Mouse (Mus musculus) large intestine, adult 2 months (tissue): ENCODE data around the gene Sh3kbp1. TPM values are rescaled to one million over a fixed set of nuclear protein-coding genes. Genes with fewer than 3 reads are reported as not detected.
A peak's percentile ranks its signal among the peaks of the same experiment; 100 is the strongest.

Experiments used
- DNase-seq: peaks from one replicate; pipeline ENCODE4 v3.0.0-alpha.2; 2012; ENCODE audit warnings: low read depth, low spot score
- WGBS: fragments of 180-500 bp; shearing (Covaris S2); methylation state at CpG from one replicate; pipeline ENCODE4 v1.1.7; 2018; 5-methylcytosine and 5-hydroxymethylcytosine counted together
- polyA plus RNA-seq: library from polyadenylated mRNA; depleted of rRNA; stranded (reverse); fragments of >200 nt; gene quantifications from 2 replicates; pipeline ENCODE4 v1.2.3, GENCODE M21; 2012

The Sh3kbp1 gene
- polyA plus RNA-seq, 1 experiment = 6.9 TPM

- DNase-seq = no peak
- WGBS = 92% methylated on average over 3 of the region's 3 CpGs
Observed at GRCm38 (mm10) chrX:159903421-159903820, 276.3 kb downstream of the Sh3kbp1 start.

- no peak for DNase-seq
- 93% methylated on average over 1 of the region's 1 CpGs for WGBS
Observed at GRCm38 (mm10) chrX:159907703-159908102, 280.6 kb downstream of the Sh3kbp1 start.

DNA sequence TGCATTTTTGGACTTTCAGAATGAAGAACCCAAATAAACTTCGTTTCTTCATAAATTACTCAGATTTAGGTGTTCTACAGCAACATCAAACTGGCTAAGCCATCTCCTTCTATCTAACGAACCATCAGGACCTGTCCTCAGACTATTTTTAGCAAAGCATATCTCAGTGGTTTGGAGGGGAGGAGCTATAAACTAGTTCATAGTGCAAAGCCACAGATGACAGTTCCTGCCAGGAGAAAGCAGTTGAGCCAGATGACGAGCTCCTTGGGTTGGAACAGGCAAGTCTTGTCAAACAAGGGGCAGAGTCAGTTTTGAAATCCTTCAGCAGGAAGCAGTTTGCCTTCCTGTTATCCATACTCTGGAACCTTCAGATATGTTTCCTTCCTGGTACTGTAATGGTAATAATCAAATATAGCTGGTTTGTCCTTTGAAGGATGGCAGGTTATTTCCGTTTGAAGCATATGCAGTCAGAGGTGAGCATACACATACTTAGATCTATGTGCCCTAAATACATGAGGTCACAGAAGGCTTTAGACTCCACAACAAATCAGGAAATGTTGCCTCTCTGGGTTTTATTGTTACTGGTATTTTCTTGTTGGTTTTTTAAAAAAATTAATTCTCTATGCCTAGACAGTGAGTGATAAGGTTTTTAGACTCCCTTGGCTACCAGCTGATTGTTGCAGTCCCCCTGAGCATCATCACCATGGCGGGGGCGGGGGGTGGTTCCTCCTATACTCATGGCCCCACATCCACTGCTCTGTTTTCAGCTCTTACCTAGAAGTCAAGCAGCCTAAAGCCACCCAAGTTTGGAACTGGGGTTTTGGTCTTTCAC is 282.6 kb downstream of the Sh3kbp1 start:
- no peak for DNase-seq
- WGBS = 53% methylated on average over 6 of the region's 6 CpGs

DNA sequence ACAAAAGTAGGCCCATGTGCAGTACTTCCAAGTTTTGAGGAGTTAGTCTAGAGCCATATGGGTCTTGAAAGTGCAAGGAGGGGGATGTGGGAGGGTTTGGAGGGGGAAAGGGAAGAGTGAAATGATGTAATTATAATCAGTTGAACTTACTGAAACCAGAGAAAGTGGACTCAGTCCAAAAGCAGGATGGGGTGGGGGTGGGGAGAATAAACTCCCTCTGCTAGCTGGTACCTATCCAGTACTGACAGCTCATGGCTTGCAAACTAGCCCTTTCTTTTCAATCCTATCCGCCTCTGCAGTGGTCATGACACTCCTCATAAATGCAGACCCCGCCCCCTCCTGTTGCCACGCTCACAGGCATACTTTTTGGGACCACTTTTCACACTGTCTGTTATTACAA is 283.5 kb downstream of the Sh3kbp1 start:
- DNase-seq = no peak
- WGBS = 68% methylated on average over 3 of the region's 3 CpGs

- no peak for DNase-seq
- WGBS = 76% methylated on average over 4 of the region's 4 CpGs
Observed at GRCm38 (mm10) chrX:159911613-159912012, 284.5 kb downstream of the Sh3kbp1 start.

- 52% methylated on average over 3 of the region's 3 CpGs for WGBS
- DNase-seq = no peak
Observed at GRCm38 (mm10) chrX:159912061-159912460, 285.0 kb downstream of the Sh3kbp1 start.

GRCm38 (mm10) chrX:159913489-159913888 is 286.4 kb downstream of the Sh3kbp1 start:
- DNase-seq = no peak
- 57% methylated on average over 3 of the region's 3 CpGs for WGBS

- 28% methylated on average over 1 of the region's 1 CpGs for WGBS
- DNase-seq = no peak
Observed at GRCm38 (mm10) chrX:159915125-159915524, 288.1 kb downstream of the Sh3kbp1 start.

- DNase-seq = no peak
- 86% methylated on average over 6 of the region's 6 CpGs for WGBS
Observed at GRCm38 (mm10) chrX:159924759-159925158, 297.7 kb downstream of the Sh3kbp1 start.

DNA sequence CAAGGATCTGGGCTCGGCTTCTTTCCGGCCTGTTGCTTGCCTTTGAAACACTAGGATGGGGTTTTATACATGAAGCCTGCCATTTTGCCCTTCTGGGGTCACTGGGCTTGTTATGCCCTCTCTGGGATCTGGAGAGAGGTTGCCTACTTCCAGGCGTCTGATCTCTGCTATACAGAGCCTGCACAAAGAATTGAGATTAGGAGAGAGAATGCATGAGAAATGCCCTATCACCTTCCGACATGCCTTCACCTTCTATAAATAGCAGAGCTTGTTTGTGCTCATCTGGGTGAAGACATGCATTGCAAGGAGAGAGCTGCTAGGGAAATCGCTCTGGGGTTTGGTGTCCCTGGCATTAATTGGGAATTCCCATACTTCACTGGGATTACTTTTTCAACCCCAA is 301.1 kb downstream of the Sh3kbp1 start:
- DNase-seq = no peak
- WGBS = 89% methylated on average over 5 of the region's 5 CpGs

GRCm38 (mm10) chrX:159928834-159929233 is 301.8 kb downstream of the Sh3kbp1 start:
- WGBS = 65% methylated on average over 3 of the region's 3 CpGs
- no peak for DNase-seq

DNA sequence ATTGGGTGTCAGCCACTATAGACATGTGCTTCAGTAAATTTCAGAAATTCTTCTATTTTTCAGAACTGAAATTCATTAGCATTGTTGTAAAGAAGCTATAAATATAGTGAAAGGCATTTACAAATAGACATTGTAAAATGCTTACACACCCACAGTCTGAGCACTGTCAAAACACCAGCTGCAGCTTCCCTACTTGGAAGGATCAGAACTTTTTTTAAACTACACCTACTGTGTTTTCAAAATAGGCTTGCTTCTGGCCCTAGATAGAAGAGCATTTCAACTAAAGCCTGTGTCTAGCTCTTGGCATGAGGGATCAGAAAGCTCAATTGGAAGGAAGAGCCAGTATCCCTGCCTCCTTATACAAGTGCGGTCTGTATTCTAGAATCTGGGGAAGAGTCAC is 305.0 kb downstream of the Sh3kbp1 start:
- 90% methylated on average over 1 of the region's 1 CpGs for WGBS
- DNase-seq = no peak

DNA sequence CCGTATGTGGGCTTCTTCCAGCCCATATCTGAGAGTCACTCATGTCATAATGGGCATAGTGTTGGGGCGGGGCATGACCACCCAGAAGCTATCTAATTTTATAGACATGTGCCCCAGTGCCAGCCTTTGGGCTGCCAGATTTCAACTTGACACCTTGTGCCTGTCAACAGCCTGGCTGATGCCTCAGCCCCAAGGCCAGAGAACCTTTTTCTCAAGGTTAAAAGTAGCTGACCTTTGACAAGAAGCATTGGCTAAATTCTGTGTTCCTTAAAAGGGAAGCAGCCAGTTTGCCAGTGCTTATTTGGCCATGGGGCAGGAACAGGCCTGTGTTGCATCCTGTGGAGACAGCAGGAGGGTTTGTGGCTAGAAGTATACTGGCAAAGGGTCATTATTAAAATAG is 315.5 kb downstream of the Sh3kbp1 start:
- 70% methylated on average over 2 of the region's 2 CpGs for WGBS
- no peak for DNase-seq

DNA sequence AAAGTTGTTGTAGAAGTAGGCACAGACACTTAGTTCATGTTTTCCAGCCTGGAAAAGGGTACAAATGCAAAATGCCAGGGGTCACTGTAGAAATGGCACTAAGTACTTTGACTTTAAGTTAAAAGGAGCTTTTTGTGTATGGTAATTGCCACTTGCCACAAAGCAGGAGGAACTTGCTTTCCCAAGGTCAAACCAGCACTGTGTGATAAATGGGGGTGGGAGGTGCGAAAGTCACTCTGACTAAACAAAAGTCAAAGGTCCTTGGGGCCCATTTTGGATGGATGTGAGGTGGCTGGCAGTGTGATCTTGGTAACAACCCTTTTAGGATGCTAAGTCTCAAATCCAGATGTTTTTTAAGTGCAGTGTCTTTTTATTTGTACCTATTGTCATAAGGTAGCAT is 316.5 kb downstream of the Sh3kbp1 start:
- no peak for DNase-seq
- whole genome bisulfite sequencing = 94% methylated on average over 1 of the region's 1 CpGs

DNA sequence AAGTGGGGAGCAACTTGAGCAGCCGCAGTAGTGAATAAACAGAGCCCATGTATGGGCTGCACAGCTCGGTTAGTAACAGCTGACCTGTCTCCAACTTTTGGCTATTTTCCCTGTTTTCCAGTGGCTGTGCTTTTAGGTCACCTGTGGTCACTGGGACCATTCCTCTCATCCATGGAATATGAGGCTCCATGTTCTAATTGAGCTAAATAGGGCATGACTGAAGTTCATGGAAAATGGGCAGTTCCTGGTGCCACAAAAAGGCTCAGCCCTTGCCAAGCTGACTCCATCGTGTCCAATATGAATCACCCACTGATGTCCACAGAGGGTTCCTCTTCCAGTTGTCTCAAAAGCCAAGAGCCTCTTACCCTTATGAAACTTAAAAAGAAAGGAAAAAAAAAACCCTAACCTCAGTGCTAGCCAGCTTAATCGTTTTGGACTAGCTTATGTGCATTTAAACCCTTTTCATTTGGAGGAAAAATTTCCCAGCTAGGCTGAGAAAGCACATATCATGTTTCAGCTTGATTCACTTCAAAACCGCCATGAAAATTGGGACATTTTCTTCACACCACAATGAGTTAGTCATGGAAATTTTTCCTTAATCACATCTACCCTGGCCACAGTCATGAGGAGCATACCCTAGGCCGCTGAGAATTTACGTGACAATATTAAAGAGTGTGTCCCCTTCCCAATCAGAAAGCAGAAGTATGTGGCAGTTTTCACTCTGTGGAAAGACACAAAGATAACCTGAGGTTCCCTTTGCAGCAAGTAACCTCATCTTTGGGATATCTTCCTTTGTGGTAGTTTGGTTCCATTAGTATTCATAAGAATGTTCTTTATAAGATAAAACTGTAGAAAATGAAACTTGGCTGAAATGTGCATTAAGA is 326.7 kb downstream of the Sh3kbp1 start:
- 60% methylated on average over 7 of the region's 7 CpGs for WGBS
- DNase-seq = no peak

DNA sequence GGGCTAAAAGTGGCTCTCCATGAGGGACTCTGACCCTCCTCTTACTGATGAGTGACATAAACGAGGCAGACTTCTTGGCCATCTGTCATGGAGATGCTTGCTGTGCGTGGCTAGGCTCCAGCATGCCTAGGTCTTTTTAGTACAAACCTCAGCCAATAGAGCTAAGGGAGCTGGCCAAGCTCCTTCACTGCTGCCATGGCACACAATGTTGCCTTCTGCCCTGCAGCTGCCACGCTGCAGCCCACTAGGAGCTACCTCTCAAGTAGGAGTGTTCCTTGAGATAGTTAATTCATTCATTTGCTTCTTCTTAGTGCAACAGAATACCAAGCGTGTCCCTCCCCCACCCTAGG is 327.3 kb downstream of the Sh3kbp1 start:
- no peak for DNase-seq
- WGBS = 79% methylated on average over 4 of the region's 4 CpGs

GRCm38 (mm10) chrX:159955433-159955832 is 328.4 kb downstream of the Sh3kbp1 start:
- DNase-seq = no peak
- 91% methylated on average over 6 of the region's 6 CpGs for WGBS

- DNase-seq = no peak
- 89% methylated on average over 2 of the region's 2 CpGs for WGBS
Observed at GRCm38 (mm10) chrX:159961385-159961784, 334.3 kb downstream of the Sh3kbp1 start.

DNA sequence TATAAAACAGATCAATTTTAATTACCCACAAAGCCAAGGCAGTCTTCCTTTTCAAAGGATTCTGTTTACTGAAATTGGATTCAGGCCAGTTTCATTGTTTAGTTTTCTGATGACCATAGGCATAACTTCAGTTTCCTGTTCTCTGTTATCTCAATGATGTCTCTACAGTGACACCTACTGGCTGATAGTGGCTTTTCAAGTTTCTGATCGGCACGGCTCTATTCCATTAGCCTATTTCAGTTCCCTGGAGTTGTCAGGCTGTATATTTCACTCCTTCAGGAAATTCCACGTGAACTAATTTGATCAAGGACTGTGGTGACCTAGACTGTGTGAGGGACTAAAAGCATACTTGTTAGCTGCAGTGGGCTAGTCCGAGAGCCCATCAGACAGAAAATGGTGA is 336.2 kb downstream of the Sh3kbp1 start:
- DNase-seq = peak; percentile 50
- 29% methylated on average over 4 of the region's 4 CpGs for WGBS

DNA sequence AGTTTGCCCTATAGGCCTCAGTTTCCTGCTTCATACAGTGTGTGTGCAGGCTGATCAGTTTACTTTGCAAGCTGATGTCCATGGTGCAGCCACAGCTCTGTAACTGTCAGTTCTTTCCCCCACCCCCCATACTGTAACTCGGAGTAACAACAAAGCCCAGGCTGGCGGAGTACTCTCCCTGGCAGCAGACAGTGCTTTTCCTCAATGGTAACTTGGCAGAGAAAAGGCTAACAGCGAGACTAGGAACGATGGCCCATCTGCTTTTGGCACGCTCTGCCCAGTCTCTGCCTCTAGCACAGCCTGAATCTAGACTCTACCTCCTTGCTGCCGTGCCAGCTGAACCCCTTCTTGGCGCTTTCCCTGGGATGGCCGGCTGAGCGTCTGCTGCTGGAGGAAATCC is 336.9 kb downstream of the Sh3kbp1 start:
- DNase-seq = no peak
- WGBS = 90% methylated on average over 9 of the region's 9 CpGs

DNA sequence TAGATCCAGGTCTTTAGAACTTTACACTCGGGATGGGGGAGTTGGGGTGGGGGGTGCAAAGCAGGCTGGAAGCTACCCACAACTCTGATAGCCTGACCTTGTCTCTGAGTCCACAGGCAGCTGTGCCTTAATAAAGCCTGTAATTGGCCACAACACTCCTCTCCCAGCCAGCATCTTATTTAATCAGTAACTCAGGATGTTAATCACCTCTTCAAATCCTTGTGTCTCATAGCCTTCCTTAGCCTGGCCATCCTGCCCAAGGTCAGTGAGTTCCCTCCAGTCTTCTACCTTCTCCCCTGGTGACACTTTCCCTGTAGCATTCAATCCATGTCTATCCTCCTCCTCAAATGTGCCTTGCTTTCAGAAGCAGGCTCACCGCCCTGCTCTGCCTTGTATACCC is 342.0 kb downstream of the Sh3kbp1 start:
- 77% methylated on average over 2 of the region's 2 CpGs for WGBS
- no peak for DNase-seq
